Mouse (Mus musculus): ENCODE measurements around the gene Fam78b. TPM values are rescaled to one million over a fixed set of nuclear protein-coding genes. Genes with fewer than 3 reads are reported as not detected.

The Fam78b gene
- polyA plus RNA-seq, 1 experiment from 2014 or later, result 7.1 TPM

- WGBS, result 67% methylated on average over 9 of the region's 9 CpGs
- H3K27ac ChIP-seq (ENCODE audit: low read depth, low read length), result no peak overlapping the region
- no peaks in the 10 kb centered on the region for H3K27me3 ChIP-seq (ENCODE audit: control insufficient read depth, insufficient read depth, low read length)
- peaks cover under 1% of the 10 kb centered on the region; the same call in 1 of the 2 replicates for H3K9me3 ChIP-seq (ENCODE audit: control insufficient read depth, low read length)
- H3K4me2 ChIP-seq, result no peak overlapping the region
- H3K4me3 ChIP-seq (ENCODE audit: low read depth, low read length), result no peak overlapping the region
- no peaks in the 10 kb centered on the region for H3K36me3 ChIP-seq (ENCODE audit: control insufficient read depth, insufficient read depth, low read length)
- H3K9ac ChIP-seq (ENCODE audit: low read length), result no peak overlapping the region
- DNase-seq (ENCODE audit: low spot score, missing footprints) (no peak), ATAC-seq (ENCODE audit: low FRiP score) (no peak)
- H3K4me1 ChIP-seq (ENCODE audit: control insufficient read depth, insufficient read depth, low read length), result no peaks in the 10 kb centered on the region
These were observed 20.8 kb downstream of the Fam78b start for GRCm38 (mm10) chr1:167022001-167022424.

GRCm38 (mm10) chr1:167022541-167023121, 21.4 kb downstream of the Fam78b start:
- Histone ChIP-seq H3K4me3 (ENCODE audit: low read depth, low read length) (no peak overlapping the region), H3K36me3 (ENCODE audit: control insufficient read depth, insufficient read depth, low read length) (no peaks in the 10 kb centered on the region), H3K4me1 (ENCODE audit: control insufficient read depth, insufficient read depth, low read length) (no peaks in the 10 kb centered on the region), H3K9ac (ENCODE audit: low read length) (no peak overlapping the region), H3K9me3 (ENCODE audit: control insufficient read depth, low read length) (peaks cover 6% of the 10 kb centered on the region; the same call in 1 of the 2 replicates), H3K27me3 (ENCODE audit: control insufficient read depth, insufficient read depth, low read length) (no peaks in the 10 kb centered on the region), H3K27ac (ENCODE audit: low read depth, low read length) (no peak overlapping the region), H3K4me2 (no peak overlapping the region)
- ATAC-seq (ENCODE audit: low FRiP score), result no peak
- WGBS, result 85% methylated on average over 7 of the region's 8 CpGs
- DNase-seq (ENCODE audit: low spot score, missing footprints), result no peak

GRCm38 (mm10) chr1:167023794-167024193, 22.6 kb downstream of the Fam78b start:
- H3K36me3 ChIP-seq (ENCODE audit: control insufficient read depth, insufficient read depth, low read length), result no peaks in the 10 kb centered on the region
- no peak for DNase-seq (ENCODE audit: low spot score, missing footprints)
- no peak overlapping the region for H3K9ac ChIP-seq (ENCODE audit: low read length)
- H3K4me1 ChIP-seq (ENCODE audit: control insufficient read depth, insufficient read depth, low read length), result no peaks in the 10 kb centered on the region
- no peak for ATAC-seq (ENCODE audit: low FRiP score)
- H3K4me2 ChIP-seq, result no peak overlapping the region
- WGBS, result 91% methylated on average over 11 of the region's 11 CpGs
- no peak overlapping the region for H3K27ac ChIP-seq (ENCODE audit: low read depth, low read length)
- H3K27me3 ChIP-seq (ENCODE audit: control insufficient read depth, insufficient read depth, low read length), result no peaks in the 10 kb centered on the region
- H3K9me3 ChIP-seq (ENCODE audit: control insufficient read depth, low read length), result peaks cover 6% of the 10 kb centered on the region
- H3K4me3 ChIP-seq (ENCODE audit: low read depth, low read length), result no peak overlapping the region

- 83% methylated on average over 4 of the region's 4 CpGs for WGBS
- Histone ChIP-seq H3K4me1 (ENCODE audit: control insufficient read depth, insufficient read depth, low read length) (no peaks in the 10 kb centered on the region), H3K27ac (ENCODE audit: low read depth, low read length) (no peak overlapping the region), H3K27me3 (ENCODE audit: control insufficient read depth, insufficient read depth, low read length) (no peaks in the 10 kb centered on the region), H3K4me3 (ENCODE audit: low read depth, low read length) (no peak overlapping the region), H3K9me3 (ENCODE audit: control insufficient read depth, low read length) (peaks cover 6% of the 10 kb centered on the region), H3K9ac (ENCODE audit: low read length) (no peak overlapping the region), H3K36me3 (ENCODE audit: control insufficient read depth, insufficient read depth, low read length) (no peaks in the 10 kb centered on the region), H3K4me2 (no peak overlapping the region)
- ATAC-seq (ENCODE audit: low FRiP score) (no peak), DNase-seq (ENCODE audit: low spot score, missing footprints) (no peak)
These were observed 23.7 kb downstream of the Fam78b start for GRCm38 (mm10) chr1:167024961-167025360.

- 44% methylated on average over 13 of the region's 13 CpGs for WGBS
- no peak overlapping the region for H3K27ac ChIP-seq (ENCODE audit: low read depth, low read length)
- H3K9ac ChIP-seq (ENCODE audit: low read length), result no peak overlapping the region
- H3K4me3 ChIP-seq (ENCODE audit: low read depth, low read length), result no peak overlapping the region
- H3K4me2 ChIP-seq, result no peak overlapping the region
- no peaks in the 10 kb centered on the region; the same call in 1 of the 2 replicates for H3K4me1 ChIP-seq (ENCODE audit: control insufficient read depth, insufficient read depth, low read length)
- no peaks in the 10 kb centered on the region for H3K27me3 ChIP-seq (ENCODE audit: control insufficient read depth, insufficient read depth, low read length)
- DNase-seq (ENCODE audit: low spot score, missing footprints), result no peak
- no peaks in the 10 kb centered on the region for H3K36me3 ChIP-seq (ENCODE audit: control insufficient read depth, insufficient read depth, low read length)
- peak; percentile 38; the same call in 1 of the 2 replicates for ATAC-seq (ENCODE audit: low FRiP score)
- H3K9me3 ChIP-seq (ENCODE audit: control insufficient read depth, low read length), result peaks cover 4% of the 10 kb centered on the region
These were observed 30.9 kb downstream of the Fam78b start for GRCm38 (mm10) chr1:167032046-167032648.

- no peaks in the 10 kb centered on the region for H3K9me3 ChIP-seq (ENCODE audit: control insufficient read depth, low read length)
- no peaks in the 10 kb centered on the region for H3K36me3 ChIP-seq (ENCODE audit: control insufficient read depth, insufficient read depth, low read length)
- no peak overlapping the region for H3K4me2 ChIP-seq
- no peak for ATAC-seq (ENCODE audit: low FRiP score)
- H3K4me3 ChIP-seq (ENCODE audit: low read depth, low read length), result no peak overlapping the region
- WGBS, result 88% methylated on average over 1 of the region's 1 CpGs
- H3K4me1 ChIP-seq (ENCODE audit: control insufficient read depth, insufficient read depth, low read length), result peaks cover 5% of the 10 kb centered on the region; the same call in 1 of the 2 replicates
- no peak overlapping the region for H3K9ac ChIP-seq (ENCODE audit: low read length)
- no peaks in the 10 kb centered on the region for H3K27me3 ChIP-seq (ENCODE audit: control insufficient read depth, insufficient read depth, low read length)
- no peak overlapping the region for H3K27ac ChIP-seq (ENCODE audit: low read depth, low read length)
- no peak for DNase-seq (ENCODE audit: low spot score, missing footprints)
These were observed 33.2 kb downstream of the Fam78b start for GRCm38 (mm10) chr1:167034435-167034834.

- Histone ChIP-seq H3K4me3 (ENCODE audit: low read depth, low read length) (no peak overlapping the region), H3K27me3 (ENCODE audit: control insufficient read depth, insufficient read depth, low read length) (no peaks in the 10 kb centered on the region), H3K4me2 (no peak overlapping the region), H3K27ac (ENCODE audit: low read depth, low read length) (no peak overlapping the region), H3K9ac (ENCODE audit: low read length) (no peak overlapping the region), H3K36me3 (ENCODE audit: control insufficient read depth, insufficient read depth, low read length) (no peaks in the 10 kb centered on the region), H3K9me3 (ENCODE audit: control insufficient read depth, low read length) (no peaks in the 10 kb centered on the region; the same call in 1 of the 2 replicates), H3K4me1 (ENCODE audit: control insufficient read depth, insufficient read depth, low read length) (peaks cover 9% of the 10 kb centered on the region)
- ATAC-seq (ENCODE audit: low FRiP score), result no peak
- DNase-seq (ENCODE audit: low spot score, missing footprints), result no peak
- WGBS, result 92% methylated on average over 6 of the region's 6 CpGs
These were observed 41.3 kb downstream of the Fam78b start for GRCm38 (mm10) chr1:167042558-167042957.

GRCm38 (mm10) chr1:167046169-167046927, 45.1 kb downstream of the Fam78b start:
- peak; percentile 31; the same call in 1 of the 2 replicates for ATAC-seq (ENCODE audit: low FRiP score)
- Histone ChIP-seq H3K4me1 (ENCODE audit: control insufficient read depth, insufficient read depth, low read length) (peaks cover 4% of the 10 kb centered on the region), H3K27ac (ENCODE audit: low read depth, low read length) (no peak overlapping the region)

GRCm38 (mm10) chr1:167050859-167051258, 49.6 kb downstream of the Fam78b start:
- no peak overlapping the region for H3K9ac ChIP-seq (ENCODE audit: low read length)
- no peaks in the 10 kb centered on the region for H3K9me3 ChIP-seq (ENCODE audit: control insufficient read depth, low read length)
- no peaks in the 10 kb centered on the region for H3K27me3 ChIP-seq (ENCODE audit: control insufficient read depth, insufficient read depth, low read length)
- WGBS, result 90% methylated on average over 3 of the region's 3 CpGs
- H3K4me2 ChIP-seq, result no peak overlapping the region
- no peaks in the 10 kb centered on the region for H3K36me3 ChIP-seq (ENCODE audit: control insufficient read depth, insufficient read depth, low read length)
- DNase-seq (ENCODE audit: low spot score, missing footprints) (no peak), ATAC-seq (ENCODE audit: low FRiP score) (no peak)
- no peak overlapping the region for H3K4me3 ChIP-seq (ENCODE audit: low read depth, low read length)
- H3K27ac ChIP-seq (ENCODE audit: low read depth, low read length), result no peak overlapping the region
- H3K4me1 ChIP-seq (ENCODE audit: control insufficient read depth, insufficient read depth, low read length), result peaks cover 4% of the 10 kb centered on the region

More at GRCm38 (mm10) chr1:167046169-167046927, 45.1 kb downstream of the Fam78b start:
- DNase-seq (ENCODE audit: low spot score, missing footprints), result no peak
- Histone ChIP-seq H3K4me3 (ENCODE audit: low read depth, low read length) (no peak overlapping the region), H3K9ac (ENCODE audit: low read length) (no peak overlapping the region), H3K9me3 (ENCODE audit: control insufficient read depth, low read length) (no peaks in the 10 kb centered on the region; the same call in 1 of the 2 replicates), H3K4me2 (no peak overlapping the region), H3K27me3 (ENCODE audit: control insufficient read depth, insufficient read depth, low read length) (no peaks in the 10 kb centered on the region), H3K36me3 (ENCODE audit: control insufficient read depth, insufficient read depth, low read length) (no peaks in the 10 kb centered on the region)
- WGBS, result 56% methylated on average over 10 of the region's 10 CpGs

Data from midbrain, embryonic 11.5 days (tissue).